8 mouse cellular contexts compared by ENCODE assay signal in genomic region chr5:115538017-115538692, GRCm38 (mm10). TPM values are rescaled to one million over a fixed set of nuclear protein-coding genes. Genes with fewer than 3 reads are reported as not detected.
DNase-seq lines count a peak whose midpoint lies in the region; ATAC-seq and TF ChIP-seq lines count a peak whose summit lies in the region.

No protein-coding gene starts in this region.

- no peak for TF ChIP-seq POLR2A in kidney, adult 2 months (IDR thresholded peaks at IDR 0.05; ENCODE audit: low read depth, low read length)

- H3K27ac ChIP-seq in lung, embryonic 14.5 days (ENCODE audit: low read depth): peak overlapping the region; percentile 42; the same call in 1 of the 2 replicates
- no peak overlapping the region for H3K27ac ChIP-seq in embryonic facial prominence, embryonic 12.5 days
- peak overlapping the region; percentile 1; the same call in 1 of the 2 replicates for H3K27ac ChIP-seq in kidney, adult 2 months (ENCODE audit: insufficient read depth, low read depth, low read length)
- no peak overlapping the region for H3K27ac ChIP-seq in midbrain, embryonic 16.5 days (ENCODE audit: low read length)

- peaks cover 42% of the 10 kb centered on the region for H3K4me1 ChIP-seq in lung, embryonic 14.5 days (ENCODE audit: insufficient read depth)
- H3K4me1 ChIP-seq in embryonic facial prominence, embryonic 12.5 days: peaks cover 50% of the 10 kb centered on the region
- peaks cover 60% of the 10 kb centered on the region for H3K4me1 ChIP-seq in kidney, adult 2 months (ENCODE audit: control insufficient read depth, insufficient read depth, low read length)
- H3K4me1 ChIP-seq in midbrain, embryonic 16.5 days (ENCODE audit: control insufficient read depth, insufficient read depth, low read length): peaks cover 7% of the 10 kb centered on the region; the same call in 1 of the 2 replicates

- ATAC-seq in lung, embryonic 14.5 days (ENCODE audit: insufficient read depth): no peak
- peak; percentile 12; the same call in 1 of the 2 replicates for ATAC-seq in embryonic facial prominence, embryonic 12.5 days (ENCODE audit: insufficient number of reproducible peaks, insufficient read depth, low FRiP score, low TSS enrichment)
- ATAC-seq in midbrain, embryonic 16.5 days: peak; percentile 41; the same call in 1 of the 2 replicates
- ATAC-seq in CD4-positive, CD25-positive, alpha-beta regulatory T cell, adult 4 months: no peak

- no peaks in the 10 kb centered on the region for H3K9me3 ChIP-seq in lung, embryonic 14.5 days (ENCODE audit: low read depth, low read length)
- H3K9me3 ChIP-seq in embryonic facial prominence, embryonic 12.5 days: no peaks in the 10 kb centered on the region
- no peaks in the 10 kb centered on the region for H3K9me3 ChIP-seq in midbrain, embryonic 16.5 days (replicated peaks; ENCODE audit: control insufficient read depth, low read length, poor library complexity, severe bottlenecking)

- H3K9ac ChIP-seq in lung, embryonic 14.5 days: peak overlapping the region; percentile 20; the same call in 1 of the 2 replicates
- no peak overlapping the region for H3K9ac ChIP-seq in embryonic facial prominence, embryonic 12.5 days
- no peak overlapping the region for H3K9ac ChIP-seq in midbrain, embryonic 16.5 days (ENCODE audit: low read depth, low read length)

- peak overlapping the region; percentile 37; the same call in 1 of the 2 replicates for H3K4me2 ChIP-seq in lung, embryonic 14.5 days
- 0 out of 2 replicates have a peak overlapping the region, but pooled peaks have one; percentile 2 for H3K4me2 ChIP-seq in embryonic facial prominence, embryonic 12.5 days (replicated peaks)
- no peak overlapping the region for H3K4me2 ChIP-seq in midbrain, embryonic 16.5 days (ENCODE audit: low read length)

- WGBS in lung, embryonic 14.5 days: 61% methylated on average over 13 of the region's 13 CpGs
- WGBS in embryonic facial prominence, embryonic 12.5 days: 69% methylated on average over 13 of the region's 13 CpGs
- 29% methylated on average over 13 of the region's 13 CpGs for WGBS in kidney, adult 2 months
- WGBS in midbrain, embryonic 16.5 days: 74% methylated on average over 13 of the region's 13 CpGs

- DNase-seq in lung, embryonic 14.5 days: no peak
- DNase-seq in lung, postnatal 25 days (ENCODE audit: low spot score): no peak
- peak; percentile 78 for DNase-seq in kidney, adult 2 months
- DNase-seq in embryo, embryonic 9.5 days (ENCODE audit: extremely low spot score): no peak
- no peak for DNase-seq in gastrocnemius, adult 18-20 months (ENCODE audit: low spot score)

- TF ChIP-seq CTCF in lung, embryonic 14.5 days (IDR thresholded peaks at IDR 0.05; ENCODE audit: low read depth): no peak
- TF ChIP-seq CTCF in kidney, adult 2 months (conservative IDR thresholded peaks at IDR 0.05; ENCODE audit: insufficient read depth, insufficient read length, low read depth, low read length): no peak

- no peak overlapping the region for H3K4me3 ChIP-seq in lung, embryonic 14.5 days (ENCODE audit: low read depth, low read length)
- no peak overlapping the region for H3K4me3 ChIP-seq in embryonic facial prominence, embryonic 12.5 days
- no peak overlapping the region for H3K4me3 ChIP-seq in kidney, adult 2 months (ENCODE audit: insufficient read depth, low read depth, low read length)
- H3K4me3 ChIP-seq in midbrain, embryonic 16.5 days (ENCODE audit: low read depth, low read length): no peak overlapping the region

- H3K27me3 ChIP-seq in lung, embryonic 14.5 days (ENCODE audit: insufficient read depth, low read length): no peaks in the 10 kb centered on the region
- no peaks in the 10 kb centered on the region for H3K27me3 ChIP-seq in embryonic facial prominence, embryonic 12.5 days
- no peaks in the 10 kb centered on the region for H3K27me3 ChIP-seq in kidney, adult 2 months (replicated peaks; ENCODE audit: control insufficient read depth, insufficient read depth, low read length)
- H3K27me3 ChIP-seq in midbrain, embryonic 16.5 days (ENCODE audit: control insufficient read depth, insufficient read depth, low read depth, low read length): no peaks in the 10 kb centered on the region

- H3K36me3 ChIP-seq in lung, embryonic 14.5 days (ENCODE audit: insufficient read depth): no peaks in the 10 kb centered on the region
- H3K36me3 ChIP-seq in embryonic facial prominence, embryonic 12.5 days: no peaks in the 10 kb centered on the region
- H3K36me3 ChIP-seq in kidney, adult 2 months (ENCODE audit: control insufficient read depth, insufficient read depth, low read length): no peaks in the 10 kb centered on the region
- H3K36me3 ChIP-seq in midbrain, embryonic 16.5 days (ENCODE audit: control insufficient read depth, insufficient read depth, low read length): no peaks in the 10 kb centered on the region

RNA-seq across cellular contexts. Expression of gene Rplp0, which starts 21.1 kb away (rescaled TPM):
- polyA plus RNA-seq in lung, embryonic 14.5 days (2014; fragmentation: Nextera tagmentation; extraction: Ambion mirVana): 1,859 and 1,954 TPM in 2 replicates
- 1,232 and 1,233 TPM in 2 replicates for polyA plus RNA-seq in embryonic facial prominence, embryonic 12.5 days (2016; fragmentation: Nextera tagmentation; extraction: Ambion mirVana)
- 1,267 and 1,337 TPM in 2 replicates for polyA plus RNA-seq in kidney, adult 2 months (2012; rRNA removed)
- 794 and 826 TPM in 2 replicates for polyA plus RNA-seq in midbrain, embryonic 16.5 days (2015; fragmentation: Nextera tagmentation; extraction: Ambion mirVana)
- 1,000 to 10,000 TPM; 4,123 to 4,128 TPM for polyA plus RNA-seq in CD4-positive, CD25-positive, alpha-beta regulatory T cell, adult 4 months (2017; shearing (Covaris generic))
- 100 to 1,000 TPM; 617 to 621 TPM for total RNA-seq in gastrocnemius, adult 18-20 months (2021)

RNA-seq across cellular contexts. Expression of gene Gcn1l1, which starts 26.9 kb away (rescaled TPM):
- polyA plus RNA-seq in lung, embryonic 14.5 days (2014; fragmentation: Nextera tagmentation; extraction: Ambion mirVana): 52.9 and 58.8 TPM in 2 replicates
- polyA plus RNA-seq in embryonic facial prominence, embryonic 12.5 days (2016; fragmentation: Nextera tagmentation; extraction: Ambion mirVana): 56.1 and 57.9 TPM in 2 replicates
- polyA plus RNA-seq in kidney, adult 2 months (2012; rRNA removed): 42.2 and 45.4 TPM in 2 replicates
- polyA plus RNA-seq in midbrain, embryonic 16.5 days (2015; fragmentation: Nextera tagmentation; extraction: Ambion mirVana): 45.1 and 46.7 TPM in 2 replicates
- polyA plus RNA-seq in CD4-positive, CD25-positive, alpha-beta regulatory T cell, adult 4 months (2017; shearing (Covaris generic)): 10 to 100 TPM; 25.2 to 36.2 TPM
- 10 to 100 TPM; 27.9 to 31.1 TPM for total RNA-seq in gastrocnemius, adult 18-20 months (2021)

RNA-seq across cellular contexts. Expression of gene Pxn, which starts 31.7 kb away (rescaled TPM):
- 22.3 and 25.2 TPM in 2 replicates for polyA plus RNA-seq in lung, embryonic 14.5 days (2014; fragmentation: Nextera tagmentation; extraction: Ambion mirVana)
- 46.8 and 47.1 TPM in 2 replicates for polyA plus RNA-seq in embryonic facial prominence, embryonic 12.5 days (2016; fragmentation: Nextera tagmentation; extraction: Ambion mirVana)
- 101 and 122 TPM in 2 replicates for polyA plus RNA-seq in kidney, adult 2 months (2012; rRNA removed)
- 18.3 and 18.5 TPM in 2 replicates for polyA plus RNA-seq in midbrain, embryonic 16.5 days (2015; fragmentation: Nextera tagmentation; extraction: Ambion mirVana)
- 10 to 100 TPM; 14.5 to 23.4 TPM for polyA plus RNA-seq in CD4-positive, CD25-positive, alpha-beta regulatory T cell, adult 4 months (2017; shearing (Covaris generic))
- total RNA-seq in gastrocnemius, adult 18-20 months (2021): 10 to 100 TPM; 87.2 to 94.2 TPM

RNA-seq across cellular contexts. Expression of gene Sirt4, which starts 53.6 kb away (rescaled TPM):
- 22.8 and 23.9 TPM in 2 replicates for polyA plus RNA-seq in lung, embryonic 14.5 days (2014; fragmentation: Nextera tagmentation; extraction: Ambion mirVana)
- polyA plus RNA-seq in embryonic facial prominence, embryonic 12.5 days (2016; fragmentation: Nextera tagmentation; extraction: Ambion mirVana): 23.2 and 25.9 TPM in 2 replicates
- 34.0 and 49.3 TPM in 2 replicates for polyA plus RNA-seq in kidney, adult 2 months (2012; rRNA removed)
- polyA plus RNA-seq in midbrain, embryonic 16.5 days (2015; fragmentation: Nextera tagmentation; extraction: Ambion mirVana): 32.3 and 32.7 TPM in 2 replicates
- 10 to 100 TPM in 1 of 2 experiments, 1 to 10 TPM in 1; 9.9 to 18.6 TPM for polyA plus RNA-seq in CD4-positive, CD25-positive, alpha-beta regulatory T cell, adult 4 months (2017; shearing (Covaris generic))
- 10 to 100 TPM; 14.8 to 16.5 TPM for total RNA-seq in gastrocnemius, adult 18-20 months (2021)

Comparison
In these comparisons a context has a peak if more than half of its experiments do, and no peak if none do; other contexts are left out.
1. ATAC-seq: peak in embryonic facial prominence, embryonic 12.5 days (single experiment) and midbrain, embryonic 16.5 days (single experiment); none in lung, embryonic 14.5 days (single experiment) and CD4-positive, CD25-positive, alpha-beta regulatory T cell, adult 4 months (single experiment).
2. H3K27ac ChIP-seq: peak in lung, embryonic 14.5 days (single experiment) and kidney, adult 2 months (single experiment); none in embryonic facial prominence, embryonic 12.5 days (single experiment) and midbrain, embryonic 16.5 days (single experiment).